Mouse (Mus musculus): Measurements from ENCODE around the gene Fam90a1b.
"Not testable (repeated sequence)": the region's sequence is repeated elsewhere in the genome, so short reads cannot be mapped to it uniquely, and the experiment has no call there.

Gene Fam90a1b

GRCm38 (mm10) chrX:94366670-94367241, at the start of gene Fam90a1b, which contains the start of gene Apoo:
Gene Fam90a1b, minus strand, starts transcription at chrX:94366777.
Gene Apoo, plus strand, starts transcription at chrX:94367117.
- peak; percentile 97 for DNase-seq (ENCODE audit: low spot score in 2 of 2)

GRCm38 (mm10) chrX:94408975-94409374, 42.4 kb upstream of the Fam90a1b start:
- no peak for DNase-seq (ENCODE audit: low spot score in 2 of 2)

GRCm38 (mm10) chrX:94378734-94379133, 12.2 kb upstream of the Fam90a1b start:
- no peak for DNase-seq (ENCODE audit: low spot score in 2 of 2)

- DNase-seq (ENCODE audit: low spot score in 2 of 2) = peak; percentile 35 to 46
These were observed 671 bp upstream of the Fam90a1b start for GRCm38 (mm10) chrX:94367248-94367647.

- DNase-seq (ENCODE audit: low spot score in 2 of 2) = peak; percentile 22 to 23
These were observed 548 bp downstream of the Fam90a1b start for GRCm38 (mm10) chrX:94366029-94366428.

- DNase-seq (ENCODE audit: low spot score in 2 of 2) = peak in 1 of 2 experiments; percentile 17
These were observed 1.1 kb downstream of the Fam90a1b start for GRCm38 (mm10) chrX:94365381-94365925.

GRCm38 (mm10) chrX:94343638-94344037, 22.9 kb downstream of the Fam90a1b start:
- DNase-seq (ENCODE audit: low spot score in 2 of 2) = not testable (repeated sequence)

GRCm38 (mm10) chrX:94321036-94321902, 45.3 kb downstream of the Fam90a1b start:
- peak in 1 of 2 experiments; percentile 23 for DNase-seq (ENCODE audit: low spot score in 2 of 2)
